Mouse (Mus musculus) liver, adult 2 months (tissue): Measurements from ENCODE around the gene Ano6. TPM values are rescaled to one million over a fixed set of nuclear protein-coding genes. Genes with fewer than 3 reads are reported as not detected.

Experiments
- DNase-seq: peaks from one replicate; pipeline ENCODE4 v3.0.0-alpha.2; 2011; ENCODE audit warnings: low read depth, low spot score; ENCODE audit errors: extremely low read depth
- H3K27ac ChIP-seq: fragments of 200-500 bp; replicated peaks from 2 replicates; pipeline ENCODE4 v1.5.1; 2012; ENCODE audit warnings: low read depth, mild to moderate bottlenecking, control low read depth, inconsistent platforms, low read length; ENCODE audit not compliant: insufficient read depth
- H3K27me3 ChIP-seq: fragments of 200-500 bp; 2 replicates; pipeline ENCODE4 v1.6.1; 2012; ENCODE audit warnings: mild to moderate bottlenecking, moderate library complexity, low read length, inconsistent platforms; ENCODE audit not compliant: control insufficient read depth, insufficient read depth
- H3K36me3 ChIP-seq: fragments of 200-500 bp; 2 replicates; pipeline ENCODE4 v1.6.1; 2012; ENCODE audit warnings: low read length, inconsistent platforms; ENCODE audit not compliant: control insufficient read depth, insufficient read depth
- H3K4me1 ChIP-seq: fragments of 200-500 bp; 2 replicates; pipeline ENCODE4 v1.6.1; 2011; ENCODE audit warnings: low read length; ENCODE audit not compliant: control insufficient read depth, insufficient read depth
- H3K4me3 ChIP-seq: fragments of 200-500 bp; 2 replicates; pipeline ENCODE4 v1.5.1; 2011; ENCODE audit warnings: low read depth, mild to moderate bottlenecking, control low read depth, low read length, moderate library complexity; ENCODE audit not compliant: insufficient read depth
- H3K79me2 ChIP-seq: fragments of 200-500 bp; 2 replicates; pipeline ENCODE4 v1.6.1; 2012; ENCODE audit warnings: inconsistent platforms, mild to moderate bottlenecking, low read length, moderate library complexity; ENCODE audit not compliant: control insufficient read depth, insufficient read depth
- H3K9ac ChIP-seq: fragments of 200-500 bp; 2 replicates; pipeline ENCODE4 v1.6.1; 2012; ENCODE audit warnings: low read depth, mild to moderate bottlenecking, control low read depth, inconsistent platforms, low read length
- CTCF ChIP-seq: fragments of 200-500 bp; IDR thresholded peaks from 2 replicates; pipeline ENCODE4 v1.5.1; 2011; ENCODE audit warnings: low read depth, low read length, control low read depth
- POLR2A ChIP-seq: fragments of 200-500 bp; IDR thresholded peaks from 2 replicates; pipeline ENCODE4 v1.6.1; 2011; ENCODE audit warnings: low read length, control low read depth; ENCODE audit not compliant: insufficient read depth; ENCODE audit errors: extremely low read depth
- WGBS: fragments of 180-500 bp; shearing (Covaris S2); methylation state at CpG from one replicate; pipeline ENCODE4 v1.1.7; 2018; 5-methylcytosine and 5-hydroxymethylcytosine counted together
- polyA plus RNA-seq: library from polyadenylated mRNA; depleted of rRNA; stranded (reverse); fragments of >200 nt; gene quantifications from 2 replicates; pipeline ENCODE4 v1.2.3, GENCODE M21; 2012
- total RNA-seq: library from RNA; depleted of rRNA; stranded (reverse); fragments of >200 nt; gene quantifications from 2 replicates; pipeline ENCODE4 v1.2.3, GENCODE M21; 2014

Ano6 gene
- total and polyA plus RNA-seq, 2 experiments = 3.3 to 4.1 TPM

DNA sequence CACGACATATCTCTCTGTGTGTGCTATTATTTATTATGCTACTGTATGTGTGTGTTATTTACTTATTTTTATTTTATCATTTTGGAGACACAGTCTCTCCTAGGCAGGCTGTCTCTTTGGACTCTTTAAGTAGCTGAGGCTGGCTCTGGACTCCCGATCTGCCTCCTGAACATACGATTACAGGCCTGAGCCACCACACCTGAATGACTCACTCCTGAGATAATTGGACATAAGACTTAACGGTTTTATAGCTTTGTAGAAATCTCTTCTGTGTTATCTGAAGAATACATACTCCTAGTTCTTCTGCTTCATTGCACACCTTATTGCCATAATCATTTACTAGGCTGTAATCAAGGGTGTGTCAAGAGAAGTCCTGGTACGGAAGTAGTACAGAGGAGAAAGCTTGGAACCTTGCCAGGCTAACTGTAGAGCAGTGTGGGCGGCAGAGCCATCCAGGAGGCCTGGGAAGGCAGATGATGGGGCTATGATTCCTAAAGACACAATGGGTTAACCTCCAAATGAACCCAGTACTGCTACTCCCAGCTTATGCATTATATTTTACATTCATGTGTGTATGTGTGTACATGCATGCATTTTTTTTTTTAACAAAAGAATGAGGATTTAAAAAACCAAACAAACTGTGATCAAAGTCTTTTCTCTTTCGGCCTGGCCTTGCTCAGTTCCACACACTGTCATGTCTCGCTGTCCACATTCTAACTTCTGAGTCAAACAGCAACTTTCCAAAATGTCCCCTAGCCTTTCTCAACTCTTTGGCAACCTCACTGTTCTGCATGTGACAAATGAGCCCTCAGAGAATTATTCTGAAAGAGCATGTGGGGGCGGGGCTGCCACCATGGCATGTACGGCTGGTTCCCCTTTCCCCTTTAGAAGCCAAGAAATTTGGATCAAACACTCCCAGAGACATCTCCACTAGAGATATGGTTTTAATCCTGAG, 4.2 kb downstream of the Ano6 start:
- Histone ChIP-seq H3K9ac (no peak overlapping the region), H3K27me3 (no peaks in the 10 kb centered on the region), H3K4me3 (no peak overlapping the region), H3K36me3 (no peaks in the 10 kb centered on the region), H3K27ac (no peak overlapping the region), H3K79me2 (peaks cover 7% of the 10 kb centered on the region; the same call in 1 of the 2 replicates), H3K4me1 (no peaks in the 10 kb centered on the region)
- TF ChIP-seq CTCF = no peak
- no peak for TF ChIP-seq POLR2A
- DNase-seq = no peak
- WGBS = 68% methylated on average over 10 of the region's 10 CpGs

DNA sequence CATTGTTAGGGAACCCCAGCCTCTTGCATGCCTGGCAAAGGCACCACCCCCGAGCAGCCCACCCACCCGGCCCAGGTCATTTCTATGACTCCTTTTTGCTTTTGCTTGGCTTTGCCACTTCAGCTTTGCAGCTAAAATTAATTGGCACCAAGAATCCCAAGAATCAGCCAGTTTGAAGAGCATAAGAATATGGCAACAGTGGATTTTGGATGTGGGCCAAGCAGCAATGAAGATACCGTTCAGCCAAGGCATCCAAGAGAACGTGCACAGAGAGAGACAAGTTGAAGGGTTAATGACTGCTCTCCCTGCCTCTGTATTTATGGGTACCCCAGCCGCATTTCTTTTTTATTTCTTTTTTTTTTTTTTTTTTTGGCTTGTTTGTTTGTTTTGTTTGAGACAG, 5.4 kb downstream of the Ano6 start:
- Histone ChIP-seq H3K4me3 (no peak overlapping the region), H3K9ac (no peak overlapping the region), H3K36me3 (no peaks in the 10 kb centered on the region), H3K27ac (no peak overlapping the region), H3K79me2 (peaks cover 7% of the 10 kb centered on the region; the same call in 1 of the 2 replicates), H3K27me3 (no peaks in the 10 kb centered on the region), H3K4me1 (no peaks in the 10 kb centered on the region)
- no peak for DNase-seq
- WGBS = 72% methylated on average over 5 of the region's 5 CpGs
- TF ChIP-seq POLR2A (no peak), CTCF (no peak)

DNA sequence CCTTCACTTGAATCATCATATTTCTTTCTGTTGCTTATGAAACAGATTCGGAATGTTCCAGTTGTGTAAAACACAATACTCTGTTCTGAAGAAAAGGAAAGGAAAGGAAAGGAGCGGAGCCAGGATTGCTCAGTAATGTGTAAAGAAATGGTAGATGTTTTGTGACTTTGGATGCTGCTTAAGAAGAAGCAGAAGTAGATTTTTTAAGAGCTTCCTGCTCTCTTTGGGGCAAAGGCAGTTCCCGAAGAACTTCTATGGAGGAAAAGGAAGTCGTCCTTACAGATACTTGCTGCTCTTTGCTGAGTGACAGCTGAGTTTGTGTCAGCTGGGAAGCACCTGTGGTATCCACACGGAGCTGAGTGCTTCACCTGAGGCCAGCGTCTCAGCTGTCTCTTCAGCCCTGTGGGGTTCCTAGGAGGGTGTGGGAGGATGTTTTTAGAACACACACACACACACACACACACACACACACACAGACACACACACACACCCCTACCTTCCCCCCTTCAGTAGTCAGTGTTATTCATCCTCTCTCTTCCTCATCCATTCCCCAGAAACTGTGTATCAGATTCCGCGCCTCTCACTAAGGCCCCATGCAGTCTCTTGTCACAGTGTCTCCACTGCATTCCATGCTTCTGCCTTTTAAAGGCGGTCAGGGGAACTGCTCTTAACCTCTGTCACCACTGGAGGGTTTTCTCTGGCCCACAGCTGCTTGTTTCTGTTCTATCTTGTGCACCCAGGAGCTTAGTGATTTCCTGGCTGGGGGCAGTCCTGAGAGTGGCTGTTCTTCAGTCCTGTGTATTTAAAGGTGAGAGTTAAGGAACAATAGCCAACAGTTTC, 6.7 kb downstream of the Ano6 start:
- Histone ChIP-seq H3K9ac (no peak overlapping the region), H3K4me3 (no peak overlapping the region), H3K79me2 (peaks cover 7% of the 10 kb centered on the region; the same call in 1 of the 2 replicates), H3K27ac (peak overlapping the region; percentile 27; the same call in 1 of the 2 replicates), H3K36me3 (no peaks in the 10 kb centered on the region), H3K4me1 (no peaks in the 10 kb centered on the region), H3K27me3 (no peaks in the 10 kb centered on the region)
- 80% methylated on average over 9 of the region's 9 CpGs for WGBS
- peak; percentile 24 for DNase-seq
- no peak for TF ChIP-seq CTCF
- no peak for TF ChIP-seq POLR2A

DNA sequence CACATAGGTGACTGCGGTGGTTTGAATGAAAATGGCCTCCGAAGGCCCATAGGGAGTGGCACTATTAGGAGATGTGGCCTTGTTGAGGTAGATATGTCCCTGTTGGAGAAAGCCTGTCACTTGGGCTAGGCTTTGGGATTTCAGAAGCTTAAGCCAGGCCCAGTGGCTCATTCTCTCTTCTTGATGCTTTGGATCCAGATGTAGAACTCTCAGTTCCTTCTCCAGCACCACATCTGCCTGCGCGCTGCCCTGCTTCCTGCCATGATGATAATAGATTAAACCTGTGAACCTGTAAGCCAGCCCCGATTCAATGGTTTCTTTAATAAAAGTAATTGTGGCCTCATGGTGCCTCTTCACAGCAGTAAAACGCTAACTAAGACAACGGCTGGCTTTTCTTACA, 7.6 kb downstream of the Ano6 start:
- DNase-seq = no peak
- H3K4me1 ChIP-seq = no peaks in the 10 kb centered on the region
- H3K9ac ChIP-seq = no peak overlapping the region
- H3K27ac ChIP-seq = no peak overlapping the region
- peaks cover 7% of the 10 kb centered on the region; the same call in 1 of the 2 replicates for H3K79me2 ChIP-seq
- H3K36me3 ChIP-seq = no peaks in the 10 kb centered on the region
- 91% methylated on average over 7 of the region's 7 CpGs for WGBS
- no peak for TF ChIP-seq POLR2A
- no peak for TF ChIP-seq CTCF
- H3K4me3 ChIP-seq = no peak overlapping the region
- H3K27me3 ChIP-seq = no peaks in the 10 kb centered on the region

DNA sequence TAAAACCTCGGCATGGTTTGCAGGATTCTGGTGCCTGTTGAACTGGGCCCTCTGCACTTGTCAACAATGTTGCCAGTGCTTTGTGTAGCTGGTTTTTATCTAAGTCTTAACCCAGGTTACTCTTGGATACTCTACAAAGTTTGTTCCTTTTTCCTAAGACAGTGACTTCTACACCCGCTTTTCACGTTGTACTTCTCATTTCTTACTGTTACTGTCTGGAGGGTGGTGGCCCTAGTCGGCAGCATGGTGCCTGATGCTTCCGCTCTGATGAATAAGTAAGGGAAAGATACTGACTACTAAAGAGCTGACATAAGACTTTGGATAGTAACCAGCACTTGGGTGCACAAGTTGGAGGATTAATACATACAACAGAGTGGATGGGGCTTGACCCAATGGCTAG, 9.0 kb downstream of the Ano6 start:
- no peak for TF ChIP-seq POLR2A
- TF ChIP-seq CTCF = no peak
- H3K4me3 ChIP-seq = no peak overlapping the region

More for the DNA sequence above, 9.0 kb downstream of the Ano6 start:
- Histone ChIP-seq H3K36me3 (no peaks in the 10 kb centered on the region), H3K4me1 (0 out of 2 replicates have a peak, but pooled peaks cover 2% of the 10 kb centered on the region), H3K27ac (no peak overlapping the region; the same call in 1 of the 2 replicates), H3K79me2 (peaks cover under 1% of the 10 kb centered on the region; the same call in 1 of the 2 replicates), H3K9ac (no peak overlapping the region), H3K27me3 (no peaks in the 10 kb centered on the region)
- WGBS = 91% methylated on average over 5 of the region's 5 CpGs
- DNase-seq = peak; percentile 40
